Mouse (Mus musculus): Measurements from ENCODE around the gene Usp38.
"Not testable (repeated sequence)": the region's sequence is repeated elsewhere in the genome, so short reads cannot be mapped to it uniquely, and the experiment has no call there.

Gene Usp38

DNA sequence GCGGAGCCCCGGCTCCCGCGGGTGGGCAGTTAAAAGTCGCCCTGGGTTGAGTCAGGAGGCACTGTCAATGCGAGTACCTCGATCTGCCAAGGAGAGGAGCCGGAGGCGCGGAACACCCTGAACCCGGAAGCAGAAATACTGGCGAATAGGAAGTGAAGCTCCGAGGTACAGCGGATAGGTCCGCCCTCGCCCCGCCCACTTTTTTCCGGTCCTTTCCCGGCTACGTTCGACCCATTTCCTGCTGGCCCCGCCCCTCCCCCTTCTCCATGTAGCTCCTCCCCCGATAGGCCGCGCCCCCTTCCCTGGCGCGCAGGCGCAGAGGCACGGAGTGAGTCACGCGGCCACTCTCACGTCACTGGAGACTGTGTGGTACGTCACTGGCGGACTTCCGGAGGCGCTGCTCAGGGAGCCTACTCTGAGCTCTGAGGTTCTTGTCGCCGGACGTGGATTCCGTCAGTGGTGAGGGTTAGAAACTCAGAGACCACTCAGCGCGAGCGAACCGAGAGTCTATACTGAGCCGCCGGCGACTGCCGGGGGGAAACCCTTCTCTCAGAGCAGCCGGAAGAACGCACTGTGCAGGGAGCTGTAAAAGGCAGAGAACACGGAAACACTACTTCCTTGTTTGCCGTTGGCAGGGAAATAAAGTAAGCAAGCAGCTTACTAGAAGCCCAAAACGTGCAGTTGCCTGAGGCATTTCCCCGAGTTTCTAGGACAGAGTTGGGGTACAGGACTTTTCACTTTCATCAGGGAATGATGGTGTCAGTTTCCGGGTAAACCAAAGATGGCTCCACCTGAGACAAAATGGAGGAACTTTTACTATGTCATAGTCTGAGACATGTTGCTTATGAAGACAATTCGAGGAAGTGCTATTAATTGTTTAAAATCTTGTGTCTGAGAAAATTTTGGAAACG is at the start of gene Usp38:
Gene Usp38 (minus strand): TSS at position 140 of the 911 bp plus-strand sequence.
- DNase-seq: peak; percentile 100

DNA sequence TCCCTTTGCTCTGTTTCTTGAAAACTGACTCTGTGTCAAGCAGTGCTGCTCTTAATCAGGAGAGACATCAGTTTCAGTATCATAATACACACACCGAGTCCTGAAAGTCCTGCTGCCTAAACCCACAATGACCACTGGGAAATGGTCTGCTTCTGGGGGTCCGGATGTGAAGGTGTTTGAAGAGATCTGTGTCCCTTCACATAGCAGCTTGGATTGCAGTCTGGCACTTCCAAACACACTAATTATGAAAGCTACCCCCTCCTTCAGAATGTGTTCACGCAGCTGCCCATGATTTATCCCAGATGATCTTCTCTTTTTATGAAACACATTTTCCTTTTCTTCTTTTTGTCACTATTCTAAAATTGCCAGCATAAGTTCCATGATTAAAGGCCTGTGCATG is 47.8 kb upstream of the Usp38 start:
- DNase-seq: no peak

- DNase-seq: peak; percentile 24 to 36
Observed at GRCm38 (mm10) chr8:81061950-81062349, 47.2 kb upstream of the Usp38 start.

GRCm38 (mm10) chr8:81044201-81044600 is 29.5 kb upstream of the Usp38 start:
- no peak for DNase-seq

GRCm38 (mm10) chr8:81027991-81028390 is 13.3 kb upstream of the Usp38 start:
- no peak for DNase-seq

DNA sequence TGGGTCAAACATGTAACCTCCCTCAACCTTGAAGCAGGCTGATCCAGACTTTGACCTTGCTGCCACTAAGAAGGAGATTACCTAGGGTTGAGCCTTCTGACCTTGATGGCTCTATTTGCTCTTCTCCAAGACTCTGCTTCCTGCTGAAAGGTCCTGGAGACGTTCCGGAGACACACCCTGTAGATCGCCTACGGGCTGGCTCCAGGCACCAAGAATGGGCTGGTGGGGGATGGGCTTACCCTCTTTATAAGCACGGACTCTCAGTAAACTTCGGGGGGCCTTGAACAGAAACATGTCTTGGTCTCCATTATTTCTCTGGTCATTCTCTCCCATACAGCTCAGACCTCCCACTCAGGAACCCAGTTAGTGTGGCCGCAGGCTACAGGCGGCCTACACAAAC is 2.8 kb upstream of the Usp38 start:
- DNase-seq: not testable (repeated sequence)

- DNase-seq: peak in 1 of 2 experiments; percentile 44
Observed at GRCm38 (mm10) chr8:81013811-81014530, 757 bp downstream of the Usp38 start.

DNA sequence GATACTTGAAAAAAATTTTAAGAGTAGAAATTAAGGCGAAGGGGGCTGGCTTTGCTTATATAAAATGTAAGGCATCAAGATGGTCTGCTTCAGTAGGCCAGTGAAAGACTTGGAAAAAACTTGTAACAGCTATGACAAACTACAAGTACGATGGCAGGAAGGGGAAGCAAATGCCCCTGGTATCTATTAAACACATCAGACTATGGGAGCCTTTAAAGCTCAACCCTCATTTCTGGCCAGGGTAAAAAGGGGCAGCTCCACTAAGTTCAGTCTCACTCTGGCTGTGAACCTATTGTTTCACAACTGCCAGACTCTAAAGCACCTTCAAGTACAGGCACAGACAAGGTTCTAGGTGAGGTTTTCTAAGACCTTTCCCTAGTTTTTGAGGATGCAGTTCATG is 2.0 kb downstream of the Usp38 start:
- DNase-seq: no peak

- no peak for DNase-seq
Observed at GRCm38 (mm10) chr8:81012031-81012560, 2.6 kb downstream of the Usp38 start.

DNA sequence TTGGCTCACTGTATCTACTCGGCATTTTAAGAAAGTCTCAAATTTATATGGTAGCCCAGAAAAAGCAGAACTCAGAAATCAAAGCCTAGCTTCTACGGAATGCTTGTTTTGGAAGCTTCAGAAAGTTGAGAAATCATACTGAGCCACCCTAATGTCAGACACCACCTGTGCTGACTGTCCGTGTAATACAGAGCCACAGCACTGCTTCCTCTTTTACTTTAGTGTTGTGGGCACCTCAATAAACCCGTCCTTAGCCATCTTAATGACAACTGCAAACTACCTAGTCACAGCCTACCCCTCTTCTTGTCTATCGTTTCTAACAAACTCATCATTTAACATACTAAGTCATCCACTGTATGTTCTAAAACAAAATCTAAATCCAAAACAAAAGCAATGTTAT is 4.3 kb downstream of the Usp38 start:
- DNase-seq: no peak

DNA sequence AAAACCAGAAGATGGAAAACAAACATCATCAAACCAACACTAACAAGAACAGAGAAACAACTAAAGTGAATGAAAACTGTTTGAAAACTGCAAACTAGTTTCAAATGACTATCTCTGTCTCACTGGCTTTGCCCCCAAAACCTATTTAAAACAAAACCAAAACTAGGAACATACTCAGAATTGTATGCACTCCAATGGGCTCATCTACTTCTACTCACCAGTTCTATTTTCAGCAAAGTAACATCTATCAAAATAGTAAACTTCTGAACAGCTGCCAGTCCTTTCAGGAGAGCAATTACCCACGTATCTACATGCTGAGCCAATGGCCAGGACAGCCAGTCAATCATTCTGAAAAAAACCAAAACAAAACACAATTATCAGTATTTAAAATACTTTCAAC is 9.6 kb downstream of the Usp38 start:
- DNase-seq: no peak

- no peak for DNase-seq
Observed at GRCm38 (mm10) chr8:80996632-80997031, 18.1 kb downstream of the Usp38 start.

DNA sequence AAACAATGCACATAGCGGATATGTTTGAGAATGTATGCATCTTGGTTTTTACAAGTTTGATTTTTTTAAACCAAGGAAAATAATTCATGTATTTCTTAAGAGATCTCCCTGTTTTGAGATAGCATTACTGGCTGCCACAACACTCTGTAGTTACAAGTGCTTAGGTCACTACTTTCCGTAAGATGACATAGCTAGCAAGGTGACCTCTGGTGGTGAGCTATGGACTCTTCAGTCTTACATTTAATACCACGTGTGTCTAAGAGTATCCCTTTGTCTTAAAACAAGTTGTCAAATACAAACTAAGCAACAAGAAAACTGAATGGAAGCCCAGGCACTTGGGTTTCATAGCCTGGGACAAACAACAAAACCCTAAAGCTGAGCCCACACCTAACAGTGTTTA is 22.8 kb downstream of the Usp38 start:
- peak; percentile 63 to 65 for DNase-seq

- DNase-seq: peak; percentile 89 to 92
Observed at GRCm38 (mm10) chr8:80982829-80983228, 31.9 kb downstream of the Usp38 start.

DNA sequence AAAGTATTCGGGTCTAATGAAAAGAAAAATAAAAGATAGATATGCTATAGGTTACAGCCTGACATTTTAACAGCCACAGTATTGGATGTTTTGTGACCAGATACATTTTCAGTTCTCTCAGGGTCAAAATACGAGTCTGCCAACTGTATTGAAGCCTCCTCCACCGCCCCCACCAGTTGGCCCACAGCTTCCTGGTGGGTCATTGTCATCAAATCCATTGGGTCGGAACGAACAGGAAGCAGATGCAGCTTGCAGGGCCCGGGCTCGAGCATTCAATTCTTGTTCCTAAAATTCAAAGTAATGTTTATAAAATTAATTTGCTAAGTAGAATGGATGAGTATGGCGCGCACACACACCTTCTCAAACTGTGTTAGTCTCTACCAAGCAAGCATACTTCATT is 33.0 kb downstream of the Usp38 start:
- peak in 1 of 2 experiments; percentile 24 for DNase-seq

DNA sequence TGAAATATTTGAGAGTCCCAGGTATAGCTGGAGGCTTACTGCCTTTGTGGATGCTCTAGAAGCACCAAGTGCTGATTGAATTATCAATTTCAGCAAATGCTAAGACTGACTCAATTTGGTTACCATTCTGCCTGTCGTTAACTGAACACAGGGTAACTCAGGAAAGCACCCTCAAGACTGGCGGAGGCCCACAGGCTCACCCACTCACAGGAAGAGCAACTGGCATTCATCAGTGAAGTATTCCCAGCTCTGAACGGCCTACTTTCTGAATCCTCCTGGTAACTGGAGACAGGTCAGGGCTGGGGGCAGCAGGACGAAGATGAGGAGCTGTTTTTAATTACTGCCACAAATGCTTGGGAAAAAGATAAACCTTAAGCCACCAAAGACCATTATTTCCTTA is 34.7 kb downstream of the Usp38 start:
- no peak for DNase-seq

- DNase-seq: no peak
Observed at GRCm38 (mm10) chr8:80977231-80977630, 37.5 kb downstream of the Usp38 start.

DNA sequence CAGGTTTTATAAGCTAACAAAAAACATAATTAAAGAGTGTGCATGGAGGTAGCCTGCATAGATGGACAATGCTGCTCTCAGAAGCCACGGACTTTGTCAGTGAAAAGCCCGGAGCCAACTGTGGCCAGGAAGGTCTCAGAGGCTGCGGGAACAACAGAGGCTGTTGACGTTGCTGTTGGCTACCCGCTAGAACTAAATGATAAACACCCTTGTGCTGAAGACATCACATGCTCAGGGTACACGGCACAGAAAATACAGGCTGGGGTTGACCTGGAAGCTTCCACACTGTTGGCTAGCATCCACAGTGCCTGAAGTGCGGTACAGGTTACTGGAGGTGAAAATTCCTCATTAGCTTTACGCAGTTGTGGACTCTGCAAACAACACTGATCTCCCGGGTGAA is 43.6 kb downstream of the Usp38 start:
- no peak for DNase-seq

- DNase-seq: no peak
Observed at GRCm38 (mm10) chr8:80970000-80970685, 44.6 kb downstream of the Usp38 start.

DNA sequence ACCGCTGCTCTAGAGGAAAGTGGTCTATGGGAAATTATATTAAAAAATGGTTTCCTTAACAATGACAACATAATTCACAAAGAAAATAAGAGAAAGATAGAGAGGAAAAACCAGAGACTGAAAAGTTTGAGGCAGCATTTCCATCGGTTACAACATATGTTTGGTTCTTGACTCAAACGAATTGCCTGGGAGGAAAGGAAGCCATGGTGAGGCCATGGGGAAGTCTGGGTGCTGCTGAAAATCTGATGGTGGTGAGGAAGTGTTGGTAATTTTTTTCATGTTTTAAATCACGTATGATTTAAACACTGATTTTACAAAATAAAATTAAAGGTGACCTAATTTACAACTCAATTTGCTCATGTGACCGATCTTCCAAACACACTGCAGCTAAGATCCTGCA is 45.3 kb downstream of the Usp38 start:
- no peak for DNase-seq

DNA sequence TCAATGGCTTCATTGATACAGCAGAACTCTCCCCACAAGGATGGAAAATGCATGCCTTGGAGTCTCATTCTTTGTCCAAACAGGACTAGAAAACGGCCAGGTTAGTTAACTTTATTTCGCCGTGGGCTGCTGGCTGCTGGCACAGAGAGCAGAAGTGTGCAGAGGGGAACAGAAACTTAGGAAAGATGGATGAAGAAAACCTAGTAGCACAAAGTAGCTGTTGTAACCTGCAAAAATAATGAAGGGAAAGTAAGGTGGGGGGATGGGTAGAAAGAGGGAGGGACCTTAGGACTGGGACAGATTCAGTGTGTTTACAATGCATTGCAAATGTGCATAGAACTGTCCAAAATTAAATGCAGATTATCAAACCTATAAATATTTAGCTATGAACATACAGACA is 51.6 kb downstream of the Usp38 start:
- DNase-seq: no peak

- DNase-seq: no peak
Observed at GRCm38 (mm10) chr8:80962592-80962983, 52.1 kb downstream of the Usp38 start.

DNA sequence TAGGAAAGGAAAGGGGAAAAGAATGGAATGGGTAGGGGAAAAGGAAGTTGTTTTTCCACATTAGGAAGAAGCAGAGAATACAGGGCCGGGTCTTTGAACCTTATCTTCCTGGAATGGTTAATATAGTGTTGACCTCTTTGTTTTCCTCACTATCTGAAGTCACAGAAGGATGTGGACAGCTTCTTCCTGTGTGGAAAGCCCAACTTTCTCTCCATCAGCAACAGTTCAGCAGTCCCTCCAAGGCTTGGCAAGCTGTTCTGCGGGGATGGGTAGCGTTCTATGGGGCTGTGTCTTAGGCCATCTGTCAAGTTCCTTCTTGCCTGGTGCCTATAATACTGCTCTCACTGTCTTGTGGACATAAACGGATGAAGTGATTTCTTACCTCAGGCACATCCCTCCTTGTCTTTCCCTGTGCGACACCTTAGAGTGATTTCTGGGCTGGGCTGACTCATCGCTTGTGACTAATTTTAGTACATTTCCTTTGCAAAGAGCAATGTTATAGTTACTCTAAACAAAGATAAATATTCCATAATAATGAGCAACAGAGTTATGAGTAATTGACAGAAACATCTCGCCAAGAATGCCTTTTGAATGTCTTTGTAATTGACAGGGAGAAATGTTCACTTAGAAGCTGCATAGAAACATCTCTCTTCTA is 52.7 kb downstream of the Usp38 start:
- DNase-seq: peak; percentile 39 to 65

Data from cerebellum, postnatal 14 days (tissue).